Mouse (Mus musculus): ENCODE measurements around the gene Alg6. TPM values are rescaled to one million over a fixed set of nuclear protein-coding genes. Genes with fewer than 3 reads are reported as not detected.

The Alg6 gene
- polyA plus RNA-seq, 1 experiment from 2014 or later, result 24.2 TPM

- Histone ChIP-seq H3K27me3 (ENCODE audit: control insufficient read depth, insufficient read depth, low read length) (no peaks in the 10 kb centered on the region), H3K9me3 (ENCODE audit: control insufficient read depth, low read depth, low read length) (no peaks in the 10 kb centered on the region), H3K4me2 (replicated peaks; ENCODE audit: low read depth, low read length) (no peak overlapping the region), H3K9ac (replicated peaks; ENCODE audit: low read depth, low read length) (no peak overlapping the region), H3K4me3 (ENCODE audit: low read depth, low read length) (no peak overlapping the region), H3K27ac (ENCODE audit: low read length) (no peak overlapping the region), H3K36me3 (ENCODE audit: control insufficient read depth, insufficient read depth, low read length) (peaks cover 4% of the 10 kb centered on the region; the same call in 1 of the 2 replicates), H3K4me1 (ENCODE audit: control insufficient read depth, insufficient read depth, low read length) (no peaks in the 10 kb centered on the region)
- 70% methylated on average over 4 of the region's 4 CpGs for WGBS
- ATAC-seq (ENCODE audit: insufficient number of reproducible peaks, insufficient read depth, low FRiP score, low read depth), result no peak
Observed at GRCm38 (mm10) chr4:99717905-99718304, 2.4 kb downstream of the Alg6 start.

- no peak for ATAC-seq (ENCODE audit: insufficient number of reproducible peaks, insufficient read depth, low FRiP score, low read depth)
- no peak overlapping the region for H3K27ac ChIP-seq (ENCODE audit: low read length)
- no peaks in the 10 kb centered on the region for H3K9me3 ChIP-seq (ENCODE audit: control insufficient read depth, low read depth, low read length)
- H3K27me3 ChIP-seq (ENCODE audit: control insufficient read depth, insufficient read depth, low read length), result no peaks in the 10 kb centered on the region
- peaks cover 16% of the 10 kb centered on the region for H3K36me3 ChIP-seq (ENCODE audit: control insufficient read depth, insufficient read depth, low read length)
- H3K9ac ChIP-seq (replicated peaks; ENCODE audit: low read depth, low read length), result no peak overlapping the region
- WGBS, result 77% methylated on average over 4 of the region's 4 CpGs
- H3K4me1 ChIP-seq (ENCODE audit: control insufficient read depth, insufficient read depth, low read length), result no peaks in the 10 kb centered on the region
- H3K4me2 ChIP-seq (replicated peaks; ENCODE audit: low read depth, low read length), result no peak overlapping the region
- H3K4me3 ChIP-seq (ENCODE audit: low read depth, low read length), result no peak overlapping the region
Observed at GRCm38 (mm10) chr4:99724331-99724730, 8.9 kb downstream of the Alg6 start.

GRCm38 (mm10) chr4:99725914-99726451, 10.5 kb downstream of the Alg6 start:
- Histone ChIP-seq H3K4me2 (replicated peaks; ENCODE audit: low read depth, low read length) (no peak overlapping the region), H3K4me1 (ENCODE audit: control insufficient read depth, insufficient read depth, low read length) (no peaks in the 10 kb centered on the region), H3K27me3 (ENCODE audit: control insufficient read depth, insufficient read depth, low read length) (no peaks in the 10 kb centered on the region), H3K27ac (ENCODE audit: low read length) (no peak overlapping the region), H3K9ac (replicated peaks; ENCODE audit: low read depth, low read length) (no peak overlapping the region), H3K9me3 (ENCODE audit: control insufficient read depth, low read depth, low read length) (no peaks in the 10 kb centered on the region), H3K4me3 (ENCODE audit: low read depth, low read length) (no peak overlapping the region), H3K36me3 (ENCODE audit: control insufficient read depth, insufficient read depth, low read length) (peaks cover 26% of the 10 kb centered on the region)
- ATAC-seq (ENCODE audit: insufficient number of reproducible peaks, insufficient read depth, low FRiP score, low read depth), result no peak
- WGBS, result 93% methylated on average over 8 of the region's 8 CpGs

GRCm38 (mm10) chr4:99739836-99740235, 24.4 kb downstream of the Alg6 start:
- Histone ChIP-seq H3K4me2 (replicated peaks; ENCODE audit: low read depth, low read length) (no peak overlapping the region), H3K27me3 (ENCODE audit: control insufficient read depth, insufficient read depth, low read length) (no peaks in the 10 kb centered on the region), H3K27ac (ENCODE audit: low read length) (no peak overlapping the region), H3K36me3 (ENCODE audit: control insufficient read depth, insufficient read depth, low read length) (no peaks in the 10 kb centered on the region), H3K9ac (replicated peaks; ENCODE audit: low read depth, low read length) (no peak overlapping the region), H3K4me1 (ENCODE audit: control insufficient read depth, insufficient read depth, low read length) (no peaks in the 10 kb centered on the region), H3K4me3 (ENCODE audit: low read depth, low read length) (no peak overlapping the region), H3K9me3 (ENCODE audit: control insufficient read depth, low read depth, low read length) (no peaks in the 10 kb centered on the region)
- 68% methylated on average over 7 of the region's 7 CpGs for WGBS
- ATAC-seq (ENCODE audit: insufficient number of reproducible peaks, insufficient read depth, low FRiP score, low read depth), result no peak; the same call in 1 of the 2 replicates

- Histone ChIP-seq H3K27me3 (ENCODE audit: control insufficient read depth, insufficient read depth, low read length) (no peaks in the 10 kb centered on the region), H3K4me2 (replicated peaks; ENCODE audit: low read depth, low read length) (no peak overlapping the region), H3K9ac (replicated peaks; ENCODE audit: low read depth, low read length) (no peak overlapping the region), H3K4me1 (ENCODE audit: control insufficient read depth, insufficient read depth, low read length) (no peaks in the 10 kb centered on the region), H3K9me3 (ENCODE audit: control insufficient read depth, low read depth, low read length) (no peaks in the 10 kb centered on the region), H3K4me3 (ENCODE audit: low read depth, low read length) (no peak overlapping the region), H3K36me3 (ENCODE audit: control insufficient read depth, insufficient read depth, low read length) (no peaks in the 10 kb centered on the region), H3K27ac (ENCODE audit: low read length) (no peak overlapping the region)
- no peak for ATAC-seq (ENCODE audit: insufficient number of reproducible peaks, insufficient read depth, low FRiP score, low read depth)
- 85% methylated on average over 5 of the region's 5 CpGs for WGBS
Observed at GRCm38 (mm10) chr4:99752426-99752825, 37.0 kb downstream of the Alg6 start.

- 56% methylated on average over 5 of the region's 5 CpGs for WGBS
- no peak overlapping the region for H3K4me2 ChIP-seq (replicated peaks; ENCODE audit: low read depth, low read length)
- no peak for ATAC-seq (ENCODE audit: insufficient number of reproducible peaks, insufficient read depth, low FRiP score, low read depth)
- no peaks in the 10 kb centered on the region for H3K36me3 ChIP-seq (ENCODE audit: control insufficient read depth, insufficient read depth, low read length)
- no peak overlapping the region for H3K9ac ChIP-seq (replicated peaks; ENCODE audit: low read depth, low read length)
- no peak overlapping the region for H3K27ac ChIP-seq (ENCODE audit: low read length)
- no peaks in the 10 kb centered on the region for H3K4me1 ChIP-seq (ENCODE audit: control insufficient read depth, insufficient read depth, low read length)
- H3K27me3 ChIP-seq (ENCODE audit: control insufficient read depth, insufficient read depth, low read length), result no peaks in the 10 kb centered on the region
- no peaks in the 10 kb centered on the region for H3K9me3 ChIP-seq (ENCODE audit: control insufficient read depth, low read depth, low read length)
- no peak overlapping the region for H3K4me3 ChIP-seq (ENCODE audit: low read depth, low read length)
Observed at GRCm38 (mm10) chr4:99766303-99766702, 50.8 kb downstream of the Alg6 start.

GRCm38 (mm10) chr4:99766753-99767152, 51.3 kb downstream of the Alg6 start:
- WGBS, result 54% methylated on average over 1 of the region's 1 CpGs
- no peak overlapping the region for H3K9ac ChIP-seq (replicated peaks; ENCODE audit: low read depth, low read length)
- no peak for ATAC-seq (ENCODE audit: insufficient number of reproducible peaks, insufficient read depth, low FRiP score, low read depth)
- H3K27me3 ChIP-seq (ENCODE audit: control insufficient read depth, insufficient read depth, low read length), result no peaks in the 10 kb centered on the region
- H3K9me3 ChIP-seq (ENCODE audit: control insufficient read depth, low read depth, low read length), result no peaks in the 10 kb centered on the region
- no peaks in the 10 kb centered on the region for H3K4me1 ChIP-seq (ENCODE audit: control insufficient read depth, insufficient read depth, low read length)
- no peak overlapping the region for H3K27ac ChIP-seq (ENCODE audit: low read length)
- H3K4me2 ChIP-seq (replicated peaks; ENCODE audit: low read depth, low read length), result no peak overlapping the region
- H3K36me3 ChIP-seq (ENCODE audit: control insufficient read depth, insufficient read depth, low read length), result no peaks in the 10 kb centered on the region
- H3K4me3 ChIP-seq (ENCODE audit: low read depth, low read length), result no peak overlapping the region

- Histone ChIP-seq H3K4me1 (ENCODE audit: control insufficient read depth, insufficient read depth, low read length) (no peaks in the 10 kb centered on the region), H3K27me3 (ENCODE audit: control insufficient read depth, insufficient read depth, low read length) (no peaks in the 10 kb centered on the region), H3K9me3 (ENCODE audit: control insufficient read depth, low read depth, low read length) (no peaks in the 10 kb centered on the region), H3K9ac (replicated peaks; ENCODE audit: low read depth, low read length) (no peak overlapping the region), H3K36me3 (ENCODE audit: control insufficient read depth, insufficient read depth, low read length) (no peaks in the 10 kb centered on the region), H3K4me2 (replicated peaks; ENCODE audit: low read depth, low read length) (no peak overlapping the region), H3K27ac (ENCODE audit: low read length) (no peak overlapping the region), H3K4me3 (ENCODE audit: low read depth, low read length) (no peak overlapping the region)
- 68% methylated on average over 5 of the region's 5 CpGs for WGBS
- no peak for ATAC-seq (ENCODE audit: insufficient number of reproducible peaks, insufficient read depth, low FRiP score, low read depth)
Observed at GRCm38 (mm10) chr4:99770555-99770954, 55.1 kb downstream of the Alg6 start.

- Histone ChIP-seq H3K36me3 (ENCODE audit: control insufficient read depth, insufficient read depth, low read length) (no peaks in the 10 kb centered on the region), H3K27me3 (ENCODE audit: control insufficient read depth, insufficient read depth, low read length) (no peaks in the 10 kb centered on the region), H3K4me2 (replicated peaks; ENCODE audit: low read depth, low read length) (no peak overlapping the region), H3K4me3 (ENCODE audit: low read depth, low read length) (no peak overlapping the region), H3K27ac (ENCODE audit: low read length) (no peak overlapping the region), H3K4me1 (ENCODE audit: control insufficient read depth, insufficient read depth, low read length) (no peaks in the 10 kb centered on the region), H3K9ac (replicated peaks; ENCODE audit: low read depth, low read length) (no peak overlapping the region), H3K9me3 (ENCODE audit: control insufficient read depth, low read depth, low read length) (no peaks in the 10 kb centered on the region)
- 28% methylated on average over 1 of the region's 1 CpGs for WGBS
- no peak for ATAC-seq (ENCODE audit: insufficient number of reproducible peaks, insufficient read depth, low FRiP score, low read depth)
Observed at GRCm38 (mm10) chr4:99773041-99773440, 57.6 kb downstream of the Alg6 start.

All from stomach, embryonic 14.5 days (tissue).